Mouse (Mus musculus): ENCODE data around the gene Acta1.

GRCm38 (mm10) chr8:123873364-123873763, 21.2 kb downstream of the Acta1 start:
- TF ChIP-seq CTCF (IDR thresholded peaks at IDR 0.05; ENCODE audit: insufficient read depth, low read depth, low read length) (no peak), POLR2A (IDR thresholded peaks at IDR 0.05; ENCODE audit: insufficient read depth, low read depth, low read length) (no peak)
